Mouse (Mus musculus): ENCODE measurements at regions not wholly inside any gene's neighbourhood (a gene's known extent, or its start where the extent isn't known, plus 50 kb on each side); places are given as distances from the start of the nearest gene placed in this dataset.

DNA sequence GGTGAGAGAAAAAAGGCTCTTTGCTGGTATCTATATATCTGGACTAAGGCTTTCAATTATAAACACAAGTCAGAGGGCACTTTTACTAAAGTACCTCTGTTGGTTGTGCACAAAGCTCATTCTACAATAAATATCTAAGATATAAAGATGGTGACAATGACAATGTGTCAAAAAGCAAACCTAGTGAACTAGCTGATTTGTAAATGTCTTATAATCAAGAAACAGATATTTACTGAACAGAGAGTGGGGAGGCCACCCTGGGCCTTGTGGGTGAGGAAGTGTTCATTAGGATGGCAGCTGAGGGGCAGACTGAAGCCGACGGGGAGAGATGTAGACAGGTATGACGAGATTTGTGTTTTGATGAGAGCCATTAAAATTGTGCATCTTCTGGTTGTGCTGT lies 132.0 kb upstream of the Dcbld2 start:
- no peak for TF ChIP-seq CTCF (IDR thresholded peaks at IDR 0.05; ENCODE audit: borderline replicate concordance, insufficient read depth, low read depth, low read length)
- TF ChIP-seq POLR2A (IDR thresholded peaks at IDR 0.05; ENCODE audit: borderline replicate concordance, insufficient read depth, low read length): no peak
